Mouse (Mus musculus) intestine, embryonic 16.5 days (tissue): Measurements from ENCODE around the gene Gcnt1. TPM values are rescaled to one million over a fixed set of nuclear protein-coding genes. Genes with fewer than 3 reads are reported as not detected.

Experiments used
- ATAC-seq: fragments of 200-750 bp; cut with Nextera tagmentation; 2 replicates; pipeline ENCODE4 v1.8.0; 2017; ENCODE audit warnings: moderate TSS enrichment, moderate library complexity
- H3K27ac ChIP-seq: fragments of 300-500 bp; sonication (generic); 2 replicates; pipeline ENCODE4 v1.5.1; 2014; ENCODE audit warnings: mild to moderate bottlenecking, low read length
- H3K27me3 ChIP-seq: fragments of 300-500 bp; sonication (generic); replicated peaks from 2 replicates; pipeline ENCODE4 v1.6.1; 2014; ENCODE audit warnings: low read length, control low read depth, mixed read lengths; ENCODE audit not compliant: control insufficient read depth, insufficient read depth
- H3K36me3 ChIP-seq: fragments of 300-500 bp; sonication (generic); 2 replicates; pipeline ENCODE4 v1.6.1; 2014; ENCODE audit warnings: low read length, control low read depth; ENCODE audit not compliant: control insufficient read depth, insufficient read depth
- H3K4me1 ChIP-seq: fragments of 300-500 bp; sonication (generic); 2 replicates; pipeline ENCODE4 v1.6.1; 2014; ENCODE audit warnings: low read length, control low read depth, mixed read lengths; ENCODE audit not compliant: control insufficient read depth, insufficient read depth
- H3K4me2 ChIP-seq: fragments of 300-500 bp; sonication (generic); 2 replicates; pipeline ENCODE4 v1.6.1; 2014; ENCODE audit warnings: low read depth, low read length, control low read depth
- H3K4me3 ChIP-seq: fragments of 300-500 bp; sonication (generic); 2 replicates; pipeline ENCODE4 v1.5.1; 2014; ENCODE audit warnings: mild to moderate bottlenecking, low read length
- H3K9ac ChIP-seq: fragments of 300-500 bp; sonication (generic); 2 replicates; pipeline ENCODE4 v1.6.1; 2014; ENCODE audit warnings: low read depth, low read length
- H3K9me3 ChIP-seq: fragments of 300-500 bp; sonication (generic); 2 replicates; pipeline ENCODE4 v1.6.1; 2016; ENCODE audit warnings: low read length, control low read depth; ENCODE audit not compliant: control insufficient read depth
- WGBS: fragments of 180-500 bp; shearing (Covaris S2); extraction: QIAGEN DNeasy Blood & Tissue Kit; methylation state at CpG from one replicate; pipeline ENCODE4 v1.1.7; 2014; 5-methylcytosine and 5-hydroxymethylcytosine counted together
- polyA plus RNA-seq: library from polyadenylated mRNA; unstranded; fragments of >200 nt; fragmentation: Nextera tagmentation; extraction: Ambion mirVana; gene quantifications from 2 replicates; pipeline ENCODE4 v1.2.1, GENCODE M21; 2015

Gcnt1 gene
- polyA plus RNA-seq, 1 experiment from 2014 or later = 3.8 TPM

GRCm38 (mm10) chr19:17356932-17357331 is 15.7 kb downstream of the Gcnt1 start:
- Histone ChIP-seq H3K9ac (no peak overlapping the region), H3K27ac (no peak overlapping the region), H3K9me3 (no peaks in the 10 kb centered on the region), H3K4me3 (no peak overlapping the region), H3K4me1 (no peaks in the 10 kb centered on the region), H3K36me3 (no peaks in the 10 kb centered on the region), H3K4me2 (no peak overlapping the region), H3K27me3 (no peaks in the 10 kb centered on the region; the same call in 1 of the 2 replicates)
- no peak for ATAC-seq
- 63% methylated on average over 6 of the region's 6 CpGs for WGBS

- Histone ChIP-seq H3K4me1 (no peaks in the 10 kb centered on the region), H3K9ac (peak overlapping the region; percentile 61), H3K27ac (no peak overlapping the region), H3K9me3 (no peaks in the 10 kb centered on the region), H3K4me3 (peak overlapping the region; percentile 60), H3K36me3 (no peaks in the 10 kb centered on the region), H3K4me2 (peak overlapping the region; percentile 96), H3K27me3 (no peaks in the 10 kb centered on the region; the same call in 1 of the 2 replicates)
- peak; percentile 95 for ATAC-seq
- 2% methylated on average over 50 of the region's 50 CpGs for WGBS
These were observed 16.4 kb downstream of the Gcnt1 start for GRCm38 (mm10) chr19:17355950-17356867.

GRCm38 (mm10) chr19:17355361-17355760 is 17.3 kb downstream of the Gcnt1 start:
- H3K4me3 ChIP-seq = peak overlapping the region; percentile 60
- ATAC-seq = no peak
- no peaks in the 10 kb centered on the region; the same call in 1 of the 2 replicates for H3K27me3 ChIP-seq
- peak overlapping the region; percentile 96 for H3K4me2 ChIP-seq
- WGBS = 31% methylated on average over 4 of the region's 4 CpGs
- no peak overlapping the region for H3K27ac ChIP-seq
- no peak overlapping the region for H3K9ac ChIP-seq
- H3K36me3 ChIP-seq = no peaks in the 10 kb centered on the region
- no peaks in the 10 kb centered on the region for H3K4me1 ChIP-seq
- no peaks in the 10 kb centered on the region for H3K9me3 ChIP-seq

DNA sequence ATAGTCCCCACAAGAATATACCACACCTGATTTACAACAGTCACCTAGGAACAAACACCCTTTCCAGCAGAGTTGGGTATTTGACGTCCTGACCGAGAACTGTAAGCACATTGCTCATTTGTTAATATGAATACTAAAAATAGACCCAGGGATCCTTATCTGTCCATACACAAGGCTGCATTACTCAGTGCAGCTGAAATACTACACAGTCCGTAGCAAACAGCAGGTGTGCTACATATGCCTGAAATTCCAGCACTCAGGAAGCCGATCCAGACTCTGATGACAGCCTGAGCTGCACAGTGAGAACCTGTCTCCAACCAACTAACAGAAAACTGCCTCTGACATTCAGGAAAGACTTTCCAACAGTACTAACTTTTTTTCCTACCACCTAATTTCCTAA is 17.8 kb downstream of the Gcnt1 start:
- Histone ChIP-seq H3K9ac (no peak overlapping the region), H3K4me2 (no peak overlapping the region), H3K36me3 (no peaks in the 10 kb centered on the region), H3K4me3 (no peak overlapping the region), H3K27me3 (no peaks in the 10 kb centered on the region; the same call in 1 of the 2 replicates), H3K27ac (no peak overlapping the region), H3K9me3 (no peaks in the 10 kb centered on the region), H3K4me1 (no peaks in the 10 kb centered on the region)
- peak; percentile 47 for ATAC-seq
- 42% methylated on average over 4 of the region's 4 CpGs for WGBS

DNA sequence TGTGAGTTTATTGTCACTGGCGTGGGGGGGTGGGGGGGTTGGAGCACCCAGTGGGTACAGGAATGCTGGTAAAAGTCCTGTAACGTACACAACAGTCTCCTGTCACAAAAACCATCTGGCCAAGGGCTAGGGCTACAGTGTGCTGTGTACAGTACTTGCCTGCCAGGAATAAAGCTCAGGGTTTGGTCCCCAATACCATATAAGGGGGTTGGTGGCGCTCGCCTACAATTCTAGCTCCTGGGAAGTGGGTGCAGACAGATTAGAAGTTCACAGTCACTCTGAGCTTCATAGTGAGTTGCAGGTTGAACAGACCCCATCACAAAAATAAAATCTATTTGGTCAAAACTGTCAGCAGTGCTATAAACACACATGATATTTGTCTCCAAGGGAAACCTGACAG is 18.3 kb downstream of the Gcnt1 start:
- Histone ChIP-seq H3K36me3 (no peaks in the 10 kb centered on the region), H3K4me2 (no peak overlapping the region), H3K4me1 (no peaks in the 10 kb centered on the region), H3K9ac (no peak overlapping the region), H3K9me3 (no peaks in the 10 kb centered on the region), H3K27me3 (no peaks in the 10 kb centered on the region; the same call in 1 of the 2 replicates), H3K27ac (no peak overlapping the region), H3K4me3 (no peak overlapping the region)
- 67% methylated on average over 4 of the region's 4 CpGs for WGBS
- no peak for ATAC-seq

GRCm38 (mm10) chr19:17353727-17354126 is 18.9 kb downstream of the Gcnt1 start:
- Histone ChIP-seq H3K4me1 (no peaks in the 10 kb centered on the region), H3K4me3 (no peak overlapping the region), H3K9me3 (no peaks in the 10 kb centered on the region), H3K36me3 (no peaks in the 10 kb centered on the region), H3K4me2 (no peak overlapping the region), H3K27ac (no peak overlapping the region), H3K9ac (no peak overlapping the region), H3K27me3 (no peaks in the 10 kb centered on the region; the same call in 1 of the 2 replicates)
- WGBS = 90% methylated on average over 8 of the region's 8 CpGs
- no peak for ATAC-seq

- H3K9me3 ChIP-seq = no peaks in the 10 kb centered on the region
- 91% methylated on average over 2 of the region's 2 CpGs for WGBS
- ATAC-seq = no peak
These were observed 24.8 kb downstream of the Gcnt1 start for GRCm38 (mm10) chr19:17347852-17348251.

GRCm38 (mm10) chr19:17346716-17347474 is 25.7 kb downstream of the Gcnt1 start:
- no peak overlapping the region for H3K4me2 ChIP-seq
- H3K9me3 ChIP-seq = no peaks in the 10 kb centered on the region
- no peaks in the 10 kb centered on the region for H3K4me1 ChIP-seq
- H3K27ac ChIP-seq = no peak overlapping the region
- H3K27me3 ChIP-seq = no peaks in the 10 kb centered on the region
- no peak for ATAC-seq
- no peak overlapping the region for H3K9ac ChIP-seq
- 94% methylated on average over 3 of the region's 3 CpGs for WGBS
- H3K36me3 ChIP-seq = no peaks in the 10 kb centered on the region
- no peak overlapping the region for H3K4me3 ChIP-seq

More at GRCm38 (mm10) chr19:17347852-17348251, 24.8 kb downstream of the Gcnt1 start:
- Histone ChIP-seq H3K9ac (no peak overlapping the region), H3K36me3 (no peaks in the 10 kb centered on the region), H3K27ac (no peak overlapping the region), H3K4me2 (no peak overlapping the region), H3K4me3 (no peak overlapping the region), H3K4me1 (no peaks in the 10 kb centered on the region), H3K27me3 (no peaks in the 10 kb centered on the region)

GRCm38 (mm10) chr19:17344881-17345280 is 27.8 kb downstream of the Gcnt1 start:
- no peak overlapping the region for H3K4me2 ChIP-seq
- no peaks in the 10 kb centered on the region for H3K4me1 ChIP-seq
- H3K27ac ChIP-seq = no peak overlapping the region
- no peaks in the 10 kb centered on the region for H3K9me3 ChIP-seq
- no peaks in the 10 kb centered on the region for H3K36me3 ChIP-seq
- 85% methylated on average over 7 of the region's 7 CpGs for WGBS
- no peaks in the 10 kb centered on the region for H3K27me3 ChIP-seq
- no peak for ATAC-seq
- no peak overlapping the region for H3K4me3 ChIP-seq
- no peak overlapping the region for H3K9ac ChIP-seq
